Mouse (Mus musculus): ENCODE measurements around the gene Rora.

GRCm38 (mm10) chr9:69051890-69052289 is 398.3 kb downstream of the Rora start:
- TF ChIP-seq CTCF (IDR thresholded peaks at IDR 0.05; ENCODE audit: low read depth) = no peak
- TF ChIP-seq EP300 (IDR thresholded peaks at IDR 0.05; ENCODE audit: low read depth) = no peak
